Mouse (Mus musculus): ENCODE results near the gene Nup133. TPM values are rescaled to one million over a fixed set of nuclear protein-coding genes. Genes with fewer than 3 reads are reported as not detected.
A peak's percentile ranks its signal among the peaks of the same experiment; 100 is the strongest.
"Not testable (repeated sequence)": the region's sequence is repeated elsewhere in the genome, so short reads cannot be mapped to it uniquely, and the experiment has no call there.

The Nup133 gene
- polyA plus RNA-seq, 1 experiment = 18.8 TPM

DNA sequence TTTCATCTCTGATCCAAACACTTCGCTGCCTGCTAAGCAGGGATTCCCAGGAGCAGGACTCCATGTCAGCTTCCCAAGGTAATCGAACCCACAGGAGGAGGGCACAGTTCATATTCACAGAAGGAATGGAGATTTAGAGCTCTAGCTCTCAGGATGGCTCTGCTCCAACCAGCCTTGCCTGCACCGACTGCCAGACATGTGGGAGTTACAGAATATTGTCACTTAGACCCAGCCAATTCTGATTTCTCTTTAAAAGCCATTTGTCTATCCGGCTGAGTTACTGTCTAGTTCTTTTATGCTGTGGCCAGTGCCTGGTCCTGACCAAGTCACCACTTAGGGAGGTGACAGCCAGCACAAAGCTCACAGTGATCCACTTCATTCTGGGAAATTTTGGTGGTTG, 32.6 kb upstream of the Nup133 start:
- no peak for TF ChIP-seq CTCF (IDR thresholded peaks at IDR 0.05; ENCODE audit: low read depth, low read length)
- no peak for TF ChIP-seq POLR2A (IDR thresholded peaks at IDR 0.05; ENCODE audit: borderline replicate concordance, low read depth, low read length)
- Histone ChIP-seq H3K4me3 (ENCODE audit: insufficient read depth, low read length) (0 out of 2 replicates have a peak overlapping the region, but pooled peaks have one; percentile 2), H3K27ac (ENCODE audit: insufficient read depth, low read depth, low read length) (no peak overlapping the region), H3K4me1 (ENCODE audit: control insufficient read depth, insufficient read depth, low read length) (peaks cover 23% of the 10 kb centered on the region)

DNA sequence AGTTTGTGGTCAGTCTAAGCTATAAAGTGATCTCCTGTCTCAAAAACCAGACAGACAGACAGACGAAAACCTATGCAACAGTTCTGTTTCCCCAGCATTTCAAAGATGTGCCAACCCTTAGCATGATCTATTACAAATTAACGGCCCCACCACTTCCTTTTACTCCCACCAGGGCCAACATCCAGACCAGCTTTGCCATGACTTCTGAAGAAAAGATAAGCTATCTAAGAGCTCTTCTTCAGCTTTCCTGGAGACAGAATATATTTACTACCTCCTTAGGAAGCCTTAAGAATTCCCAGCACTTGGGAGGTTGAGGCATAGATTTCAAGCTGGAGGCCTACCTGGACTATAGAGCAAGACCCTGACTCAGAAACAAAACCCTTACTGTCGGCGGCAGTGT, 31.2 kb upstream of the Nup133 start:
- no peak overlapping the region for H3K4me3 ChIP-seq (ENCODE audit: insufficient read depth, low read length)
- no peak for TF ChIP-seq POLR2A (IDR thresholded peaks at IDR 0.05; ENCODE audit: borderline replicate concordance, low read depth, low read length)
- no peak for TF ChIP-seq CTCF (IDR thresholded peaks at IDR 0.05; ENCODE audit: low read depth, low read length)
- H3K4me1 ChIP-seq (ENCODE audit: control insufficient read depth, insufficient read depth, low read length) = peaks cover 23% of the 10 kb centered on the region
- H3K27ac ChIP-seq (ENCODE audit: insufficient read depth, low read depth, low read length) = no peak overlapping the region

DNA sequence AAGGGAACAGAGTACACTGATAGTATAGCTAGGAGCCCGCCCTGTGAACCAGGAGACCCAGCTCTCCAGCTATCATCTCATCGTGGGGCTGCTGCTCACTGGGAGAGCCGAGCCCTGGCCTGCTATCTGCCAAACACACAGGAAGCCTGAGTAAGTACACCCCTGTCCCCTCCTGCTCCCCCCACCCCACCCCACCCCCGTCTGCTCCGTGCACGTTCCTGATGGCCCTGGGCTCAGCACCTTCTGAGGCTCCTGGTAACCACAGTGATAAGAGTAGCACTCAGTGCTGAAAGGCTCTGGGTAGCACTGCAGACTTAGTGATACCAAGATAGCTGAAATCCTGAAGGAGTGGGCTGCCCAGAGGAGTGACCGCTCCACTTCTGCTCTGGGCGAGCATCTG, 29.9 kb upstream of the Nup133 start:
- no peak overlapping the region for H3K27ac ChIP-seq (ENCODE audit: insufficient read depth, low read depth, low read length)
- no peak overlapping the region for H3K4me3 ChIP-seq (ENCODE audit: insufficient read depth, low read length)
- TF ChIP-seq POLR2A (IDR thresholded peaks at IDR 0.05; ENCODE audit: borderline replicate concordance, low read depth, low read length) = no peak
- no peak for TF ChIP-seq CTCF (IDR thresholded peaks at IDR 0.05; ENCODE audit: low read depth, low read length)
- peaks cover 20% of the 10 kb centered on the region for H3K4me1 ChIP-seq (ENCODE audit: control insufficient read depth, insufficient read depth, low read length)

DNA sequence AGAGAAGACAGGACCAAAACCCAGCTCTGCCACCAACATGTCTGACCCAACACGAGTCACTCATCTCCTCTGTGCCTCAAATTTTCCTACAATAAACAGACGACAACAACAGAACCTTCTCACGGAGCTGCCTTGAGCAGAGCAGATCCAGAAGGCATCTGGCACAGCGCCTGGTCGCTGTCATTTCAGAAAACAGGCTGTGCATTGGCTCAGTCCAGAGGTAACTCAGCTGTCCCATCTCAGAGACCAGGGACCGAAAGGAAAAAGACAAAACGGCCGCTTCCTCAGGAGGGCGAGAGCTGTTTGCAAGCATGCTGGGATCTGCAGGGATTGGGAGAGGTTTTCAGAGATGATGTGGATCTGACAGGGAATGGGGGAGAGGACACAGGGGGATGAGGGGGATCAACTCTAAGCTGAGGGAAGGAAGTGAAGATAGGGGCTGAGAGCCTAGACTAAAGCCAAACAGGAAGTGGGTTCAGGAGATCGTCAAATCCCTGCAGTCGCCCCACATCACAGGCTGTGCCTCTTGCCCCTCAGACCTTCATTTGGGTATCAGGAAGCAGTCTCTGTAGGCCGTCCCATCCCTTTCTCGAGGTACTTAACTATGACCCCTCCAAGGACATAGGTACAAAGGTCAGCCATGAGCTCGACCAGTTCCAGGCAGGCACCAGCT, 29.2 kb upstream of the Nup133 start:
- Histone ChIP-seq H3K4me3 (ENCODE audit: insufficient read depth, low read length) (no peak overlapping the region), H3K4me1 (ENCODE audit: control insufficient read depth, insufficient read depth, low read length) (peaks cover 16% of the 10 kb centered on the region), H3K27ac (ENCODE audit: insufficient read depth, low read depth, low read length) (no peak overlapping the region)
- TF ChIP-seq CTCF (IDR thresholded peaks at IDR 0.05; ENCODE audit: low read depth, low read length) (no peak), POLR2A (IDR thresholded peaks at IDR 0.05; ENCODE audit: borderline replicate concordance, low read depth, low read length) (no peak)

GRCm38 (mm10) chr8:123977499-123977898, 28.4 kb upstream of the Nup133 start:
- Histone ChIP-seq H3K27ac (ENCODE audit: insufficient read depth, low read depth, low read length) (no peak overlapping the region), H3K4me1 (ENCODE audit: control insufficient read depth, insufficient read depth, low read length) (peaks cover 16% of the 10 kb centered on the region), H3K4me3 (ENCODE audit: insufficient read depth, low read length) (no peak overlapping the region)
- TF ChIP-seq POLR2A (IDR thresholded peaks at IDR 0.05; ENCODE audit: borderline replicate concordance, low read depth, low read length) = no peak
- TF ChIP-seq CTCF (IDR thresholded peaks at IDR 0.05; ENCODE audit: low read depth, low read length) = no peak

- no peak overlapping the region for H3K4me3 ChIP-seq (ENCODE audit: insufficient read depth, low read length)
- no peak overlapping the region for H3K27ac ChIP-seq (ENCODE audit: insufficient read depth, low read depth, low read length)
- H3K4me1 ChIP-seq (ENCODE audit: control insufficient read depth, insufficient read depth, low read length) = peaks cover 6% of the 10 kb centered on the region
- TF ChIP-seq CTCF (IDR thresholded peaks at IDR 0.05; ENCODE audit: low read depth, low read length) = no peak
- TF ChIP-seq POLR2A (IDR thresholded peaks at IDR 0.05; ENCODE audit: borderline replicate concordance, low read depth, low read length) = no peak
Observed at GRCm38 (mm10) chr8:123973495-123973894, 24.4 kb upstream of the Nup133 start.

GRCm38 (mm10) chr8:123966896-123967295, 17.8 kb upstream of the Nup133 start:
- Histone ChIP-seq H3K4me1 (ENCODE audit: control insufficient read depth, insufficient read depth, low read length) (no peaks in the 10 kb centered on the region), H3K4me3 (ENCODE audit: insufficient read depth, low read length) (no peak overlapping the region), H3K27ac (ENCODE audit: insufficient read depth, low read depth, low read length) (no peak overlapping the region)
- TF ChIP-seq POLR2A (IDR thresholded peaks at IDR 0.05; ENCODE audit: borderline replicate concordance, low read depth, low read length) (no peak), CTCF (IDR thresholded peaks at IDR 0.05; ENCODE audit: low read depth, low read length) (no peak)

DNA sequence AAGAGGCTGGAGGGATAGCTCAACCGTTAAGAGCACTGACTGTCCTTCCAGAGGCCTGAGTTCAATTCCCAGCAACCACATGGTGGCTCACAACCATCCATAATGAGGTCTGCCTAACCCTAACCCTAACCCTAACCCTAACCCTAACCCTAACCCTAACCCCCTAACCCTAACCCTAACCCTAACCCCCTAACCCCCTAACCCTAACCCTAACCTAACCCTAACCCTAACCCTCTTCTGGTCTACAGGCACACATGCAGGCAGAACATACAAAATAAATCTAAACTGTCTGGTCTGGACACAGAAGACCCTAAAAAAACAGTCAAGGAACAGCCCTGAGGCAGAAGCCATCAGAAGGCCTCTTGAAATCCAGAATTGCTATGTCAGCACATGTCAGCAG, 12.3 kb upstream of the Nup133 start:
- TF ChIP-seq CTCF (IDR thresholded peaks at IDR 0.05; ENCODE audit: low read depth, low read length) (no peak), POLR2A (IDR thresholded peaks at IDR 0.05; ENCODE audit: borderline replicate concordance, low read depth, low read length) (no peak)

GRCm38 (mm10) chr8:123960556-123960955, 11.5 kb upstream of the Nup133 start:
- H3K4me1 ChIP-seq (ENCODE audit: control insufficient read depth, insufficient read depth, low read length); H3K4me3 ChIP-seq (ENCODE audit: insufficient read depth, low read length); H3K27ac ChIP-seq (ENCODE audit: insufficient read depth, low read depth, low read length): not testable (repeated sequence)

More for the DNA sequence above, 12.3 kb upstream of the Nup133 start:
- Histone ChIP-seq H3K4me1 (ENCODE audit: control insufficient read depth, insufficient read depth, low read length) (no peaks in the 10 kb centered on the region), H3K27ac (ENCODE audit: insufficient read depth, low read depth, low read length) (no peak overlapping the region), H3K4me3 (ENCODE audit: insufficient read depth, low read length) (no peak overlapping the region)

- no peaks in the 10 kb centered on the region for H3K4me1 ChIP-seq (ENCODE audit: control insufficient read depth, insufficient read depth, low read length)
- no peak overlapping the region for H3K27ac ChIP-seq (ENCODE audit: insufficient read depth, low read depth, low read length)
- TF ChIP-seq POLR2A (IDR thresholded peaks at IDR 0.05; ENCODE audit: borderline replicate concordance, low read depth, low read length) (no peak), CTCF (IDR thresholded peaks at IDR 0.05; ENCODE audit: low read depth, low read length) (no peak)
- H3K4me3 ChIP-seq (ENCODE audit: insufficient read depth, low read length) = no peak overlapping the region
Observed at GRCm38 (mm10) chr8:123960056-123960455, 11.0 kb upstream of the Nup133 start.

DNA sequence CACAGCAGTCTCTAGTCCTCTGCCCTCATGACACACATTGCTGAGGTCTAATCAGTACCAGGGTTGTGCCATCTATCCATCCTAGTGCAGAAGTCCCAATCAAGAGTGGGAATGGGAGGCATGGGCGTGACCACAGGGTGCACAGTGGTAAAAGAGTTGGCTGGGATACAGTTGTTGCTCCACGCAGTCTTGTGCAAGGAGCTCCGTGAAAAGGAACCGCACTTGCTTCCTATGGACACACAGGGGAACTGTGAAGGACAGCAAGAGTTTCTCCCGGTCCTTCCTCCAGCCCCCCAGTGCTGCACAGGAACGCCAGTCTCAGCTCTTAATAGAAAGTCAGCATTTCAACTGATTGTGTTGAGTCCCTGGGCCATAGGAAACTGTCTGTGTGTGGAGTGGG, 10.4 kb upstream of the Nup133 start:
- H3K4me1 ChIP-seq (ENCODE audit: control insufficient read depth, insufficient read depth, low read length) = no peaks in the 10 kb centered on the region
- no peak overlapping the region for H3K27ac ChIP-seq (ENCODE audit: insufficient read depth, low read depth, low read length)
- TF ChIP-seq CTCF (IDR thresholded peaks at IDR 0.05; ENCODE audit: low read depth, low read length) = no peak
- no peak overlapping the region for H3K4me3 ChIP-seq (ENCODE audit: insufficient read depth, low read length)

All from bone marrow macrophage, adult 2 months (primary cell).